Mouse (Mus musculus) megakaryocyte progenitor cell, adult 5-6 weeks (primary cell): ENCODE measurements around the gene Olfr869. TPM values are rescaled to one million over a fixed set of nuclear protein-coding genes. Genes with fewer than 3 reads are reported as not detected.

Experiments
- ATAC-seq: replicated peaks from 2 replicates; pipeline ENCODE4 v1.8.0; 2016; ENCODE audit warnings: mild to moderate bottlenecking, moderate TSS enrichment, inconsistent platforms; ENCODE audit not compliant: poor library complexity
- total RNA-seq, 2 experiments: library from RNA; stranded (forward) in 1 of 2; stranded (reverse) in 1 of 2; fragments of 157-497, 149-512 nt in 1 of 2; fragments of 200-1000 nt in 1 of 2; gene quantifications; 2 replicates each; pipeline versions ENCODE4 v1.2.3 to v1.2.4; 2015 to 2017

Gene Olfr869
- total RNA-seq (2015) (not detected in 2 replicates), total RNA-seq (2017) (not detected in 2 replicates)

DNA sequence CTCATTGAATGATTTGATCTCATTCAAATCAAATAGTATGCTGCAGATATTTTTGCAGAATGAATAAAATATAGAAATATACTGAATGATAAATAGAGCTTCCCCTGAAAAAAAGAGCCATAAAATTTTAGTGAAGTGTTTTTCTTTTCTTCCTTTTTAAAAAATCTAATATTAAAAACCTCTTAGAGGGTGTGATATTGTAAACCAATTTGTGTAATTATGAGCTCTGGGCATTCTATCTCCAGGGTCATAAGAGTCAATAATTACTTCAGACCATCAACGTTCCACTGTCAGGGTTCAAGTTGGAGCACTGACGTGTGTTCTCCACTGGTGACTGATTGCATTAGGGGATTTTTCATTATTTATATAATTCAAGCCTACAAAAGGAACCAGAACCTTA, at the start of gene Olfr869:
Gene Olfr869, plus strand, starts transcription at position 301 of the 400 bp plus-strand sequence.
- ATAC-seq, result no peak

DNA sequence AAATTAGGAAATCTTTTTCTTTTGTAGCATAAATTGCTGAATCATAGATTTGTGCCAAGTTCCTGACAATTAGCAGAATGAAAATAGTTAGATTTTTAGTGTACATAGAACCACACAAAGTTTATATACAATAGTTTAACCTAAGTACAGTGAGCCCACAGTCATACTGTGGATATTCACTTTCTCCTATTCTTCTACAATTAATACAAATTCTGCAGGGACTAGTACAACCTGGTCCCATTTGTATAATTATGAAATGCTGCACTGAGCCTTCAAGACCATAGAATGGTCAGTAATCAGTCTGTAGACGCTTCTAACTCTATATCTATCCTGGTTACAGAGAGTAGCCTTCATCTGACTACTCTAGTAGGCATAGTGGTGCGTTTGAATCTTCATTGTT, 30.5 kb upstream of the Olfr869 start, which contains the start of gene Olfr868:
Gene Olfr868, plus strand, starts transcription at position 301 of the 400 bp plus-strand sequence.
- ATAC-seq, result no peak

DNA sequence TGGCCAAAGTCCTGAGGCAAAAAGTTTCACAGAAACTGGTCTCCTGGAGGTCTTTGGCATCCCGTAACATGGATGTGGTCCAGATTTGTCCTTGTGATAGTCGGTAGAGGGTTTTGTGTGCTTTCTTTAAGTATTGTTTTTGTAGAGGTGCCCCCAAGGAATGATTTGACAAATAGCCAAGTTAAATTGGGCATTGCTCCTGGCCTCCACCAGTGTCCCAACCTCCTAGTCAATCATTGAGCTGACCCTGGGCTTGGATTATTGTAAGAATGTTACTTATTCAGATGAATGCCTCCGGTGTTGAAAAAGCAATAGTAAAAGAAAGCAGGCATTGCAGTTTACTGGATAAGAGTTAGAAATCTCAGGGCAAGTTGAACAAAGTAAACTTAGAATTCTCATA, 20.9 kb downstream of the Olfr869 start:
- ATAC-seq, result no peak

DNA sequence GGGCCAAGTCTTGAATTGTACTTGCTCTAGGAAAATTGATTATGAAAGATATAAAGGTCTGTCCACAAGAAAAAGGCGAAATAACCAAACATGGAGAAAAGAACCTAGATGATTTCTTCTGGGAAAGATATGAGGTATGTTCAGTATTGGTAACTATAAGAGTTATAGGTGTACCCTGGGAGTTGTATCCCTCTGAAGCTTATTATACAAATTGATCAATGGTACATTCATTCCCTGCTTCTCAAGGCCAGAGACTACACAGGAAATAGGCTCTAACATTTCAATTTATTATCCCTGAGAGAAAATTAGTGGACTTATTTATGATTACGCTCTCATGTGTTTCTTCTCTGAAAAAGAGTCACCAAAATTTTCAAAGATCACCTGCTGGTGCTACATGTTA, 45.1 kb downstream of the Olfr869 start, which contains the start of gene Olfr870:
Gene Olfr870, minus strand, starts transcription at position 101 of the 400 bp plus-strand sequence.
- ATAC-seq, result no peak

DNA sequence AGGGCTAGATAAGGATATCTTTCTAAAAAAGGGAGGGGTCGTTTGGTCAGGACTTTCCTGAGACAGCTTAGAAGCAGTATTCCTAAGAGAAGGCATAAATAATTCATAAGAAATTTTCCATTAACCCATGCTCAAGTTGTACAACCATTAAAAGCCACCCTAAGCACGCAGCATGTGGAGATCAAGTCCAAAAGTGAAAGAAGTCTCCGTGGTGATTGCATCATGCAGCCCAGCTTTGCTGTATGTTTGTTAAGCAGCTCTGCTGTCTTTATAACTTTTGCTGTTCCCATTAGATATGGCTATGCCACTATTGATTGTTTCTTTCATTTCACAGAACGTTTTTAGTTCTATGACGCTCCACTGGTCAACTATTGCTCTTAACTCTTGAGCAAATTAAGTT, 50.7 kb downstream of the Olfr869 start:
- no peak for ATAC-seq

Other genes starting within 250 kb of the Olfr869 start
- gene Olfr862, start 241.0 kb upstream of the Olfr869 start, total RNA-seq (2015), result not detected in 2 replicates
- gene Olfr862, start 241.0 kb upstream of the Olfr869 start, total RNA-seq (2017), result not detected in 2 replicates
- gene Olfr77, start 212.1 kb upstream of the Olfr869 start, total RNA-seq (2015), result 0.02 TPM in 1 of 2 replicates, not detected in the other
- 0.21 and 0.37 TPM in 2 replicates for gene Olfr77, start 212.1 kb upstream of the Olfr869 start, total RNA-seq (2017)
- gene Olfr866, start 101.0 kb upstream of the Olfr869 start, total RNA-seq (2015), result not detected in 2 replicates
- not detected in 2 replicates for gene Olfr866, start 101.0 kb upstream of the Olfr869 start, total RNA-seq (2017)
- not detected in 2 replicates for gene Olfr867, start 71.4 kb upstream of the Olfr869 start, total RNA-seq (2015)
- gene Olfr867, start 71.4 kb upstream of the Olfr869 start, total RNA-seq (2017), result not detected in 2 replicates
- gene Olfr868, start 30.4 kb upstream of the Olfr869 start, total RNA-seq (2015), result not detected in 2 replicates
- not detected in 2 replicates for gene Olfr868, start 30.4 kb upstream of the Olfr869 start, total RNA-seq (2017)
- not detected in 2 replicates for gene Olfr870, start 45.0 kb downstream of the Olfr869 start, total RNA-seq (2015)
- not detected in 2 replicates for gene Olfr870, start 45.0 kb downstream of the Olfr869 start, total RNA-seq (2017)
- not detected in 2 replicates for gene Olfr871, start 83.2 kb downstream of the Olfr869 start, total RNA-seq (2015)
- not detected in 2 replicates for gene Olfr871, start 83.2 kb downstream of the Olfr869 start, total RNA-seq (2017)
- not detected in 2 replicates for gene Olfr872, start 108.1 kb downstream of the Olfr869 start, total RNA-seq (2015)
- gene Olfr872, start 108.1 kb downstream of the Olfr869 start, total RNA-seq (2017), result not detected in 2 replicates
- gene Olfr39, start 153.3 kb downstream of the Olfr869 start, total RNA-seq (2015), result not detected in 2 replicates
- gene Olfr39, start 153.3 kb downstream of the Olfr869 start, total RNA-seq (2017), result not detected in 2 replicates
- not detected in 2 replicates for gene Olfr873, start 169.5 kb downstream of the Olfr869 start, total RNA-seq (2015)
- gene Olfr873, start 169.5 kb downstream of the Olfr869 start, total RNA-seq (2017), result not detected in 2 replicates
- gene Olfr18, start 207.1 kb downstream of the Olfr869 start, total RNA-seq (2015), result not detected in 2 replicates
- not detected in 2 replicates for gene Olfr18, start 207.1 kb downstream of the Olfr869 start, total RNA-seq (2017)